ENCODE assay signal across 26 mouse cellular contexts in genomic region chr2:50456654-50457053, GRCm38 (mm10).
DNase-seq lines count a peak whose midpoint lies in the region; ATAC-seq and TF ChIP-seq lines count a peak whose summit lies in the region.
"Had no signal": no experiment of that assay in that cellular context is flagged by ENCODE, and none has a peak within 500 bp of the region (broad histone marks: within the 10 kb centered on the region; RNA-seq: fewer than 3 reads in every experiment).

No protein-coding gene starts in this region.

- H3K4me3 ChIP-seq in intestine, embryonic 15.5 days (replicated peaks), result no peak overlapping the region
- H3K4me3 ChIP-seq in intestine, postnatal 0 days (ENCODE audit: low read depth, low read length), result no peak overlapping the region
- no peak overlapping the region for H3K4me3 ChIP-seq in lung, embryonic 14.5 days (ENCODE audit: low read depth, low read length)
- no peak overlapping the region for H3K4me3 ChIP-seq in forebrain, embryonic 15.5 days
- H3K4me3 ChIP-seq: hindbrain, embryonic 13.5 days; lung, embryonic 15.5 days had no signal

- 0 out of 2 replicates have a peak, but pooled peaks cover 4% of the 10 kb centered on the region for H3K4me1 ChIP-seq in intestine, embryonic 15.5 days (replicated peaks)
- no peaks in the 10 kb centered on the region for H3K4me1 ChIP-seq in intestine, postnatal 0 days (replicated peaks; ENCODE audit: control insufficient read depth, insufficient read depth, low read length)
- H3K4me1 ChIP-seq in lung, embryonic 14.5 days (ENCODE audit: insufficient read depth), result 0 out of 2 replicates have a peak, but pooled peaks cover 2% of the 10 kb centered on the region
- no peaks in the 10 kb centered on the region for H3K4me1 ChIP-seq in forebrain, embryonic 15.5 days
- H3K4me1 ChIP-seq: hindbrain, embryonic 13.5 days; lung, embryonic 15.5 days had no signal

- no peak overlapping the region for H3K9ac ChIP-seq in intestine, embryonic 15.5 days
- H3K9ac ChIP-seq in intestine, postnatal 0 days (ENCODE audit: low read depth, low read length), result no peak overlapping the region
- H3K9ac ChIP-seq in lung, embryonic 14.5 days, result no peak overlapping the region
- H3K9ac ChIP-seq in forebrain, embryonic 15.5 days (replicated peaks), result no peak overlapping the region
- H3K9ac ChIP-seq: hindbrain, embryonic 13.5 days; liver, embryonic 14.5 days; lung, embryonic 15.5 days had no signal

- H3K36me3 ChIP-seq in intestine, embryonic 15.5 days, result no peaks in the 10 kb centered on the region
- H3K36me3 ChIP-seq in intestine, postnatal 0 days (ENCODE audit: control insufficient read depth, insufficient read depth), result no peaks in the 10 kb centered on the region
- H3K36me3 ChIP-seq in lung, embryonic 14.5 days (ENCODE audit: insufficient read depth), result no peaks in the 10 kb centered on the region
- H3K36me3 ChIP-seq in forebrain, embryonic 15.5 days, result no peaks in the 10 kb centered on the region
- H3K36me3 ChIP-seq: hindbrain, embryonic 13.5 days; lung, embryonic 15.5 days had no signal

- H3K4me2 ChIP-seq in intestine, embryonic 15.5 days (replicated peaks), result no peak overlapping the region
- no peak overlapping the region for H3K4me2 ChIP-seq in intestine, postnatal 0 days (replicated peaks; ENCODE audit: low read depth)
- H3K4me2 ChIP-seq in lung, embryonic 14.5 days, result no peak overlapping the region
- no peak overlapping the region for H3K4me2 ChIP-seq in forebrain, embryonic 15.5 days (replicated peaks)
- H3K4me2 ChIP-seq: heart, embryonic 11.5 days; hindbrain, embryonic 13.5 days; lung, embryonic 15.5 days; midbrain, embryonic 11.5 days had no signal

- 55% methylated on average over 1 of the region's 1 CpGs for WGBS in intestine, embryonic 15.5 days
- WGBS in intestine, postnatal 0 days, result 21% methylated on average over 1 of the region's 1 CpGs
- WGBS in lung, embryonic 14.5 days, result 21% methylated on average over 1 of the region's 1 CpGs
- 97% methylated on average over 1 of the region's 1 CpGs for WGBS in forebrain, embryonic 15.5 days

- no peak overlapping the region for H3K27ac ChIP-seq in intestine, embryonic 15.5 days
- H3K27ac ChIP-seq in intestine, postnatal 0 days (ENCODE audit: low read depth, low read length), result no peak overlapping the region
- peak overlapping the region; percentile 21; the same call in 1 of the 2 replicates for H3K27ac ChIP-seq in lung, embryonic 14.5 days (ENCODE audit: low read depth)
- no peak overlapping the region for H3K27ac ChIP-seq in forebrain, embryonic 15.5 days (replicated peaks)
- H3K27ac ChIP-seq: hindbrain, embryonic 13.5 days; liver, embryonic 14.5 days; lung, embryonic 15.5 days had no signal

- H3K9me3 ChIP-seq in intestine, embryonic 15.5 days, result no peaks in the 10 kb centered on the region
- H3K9me3 ChIP-seq in intestine, postnatal 0 days (ENCODE audit: control insufficient read depth), result no peaks in the 10 kb centered on the region
- peaks cover 6% of the 10 kb centered on the region; the same call in 1 of the 2 replicates for H3K9me3 ChIP-seq in lung, embryonic 14.5 days (ENCODE audit: low read depth, low read length)
- H3K9me3 ChIP-seq in forebrain, embryonic 15.5 days, result 0 out of 2 replicates have a peak, but pooled peaks cover 4% of the 10 kb centered on the region

- peak; percentile 43; the same call in 1 of the 2 replicates for ATAC-seq in intestine, embryonic 15.5 days
- no peak for ATAC-seq in intestine, postnatal 0 days
- no peak for ATAC-seq in lung, embryonic 14.5 days (ENCODE audit: insufficient read depth)
- ATAC-seq in forebrain, embryonic 15.5 days (replicated peaks), result no peak
- ATAC-seq: activated CD4-positive, CD25-positive, alpha-beta regulatory T cell, adult 4 months; forebrain, embryonic 14.5 days had no signal

- no peak for TF ChIP-seq CTCF in intestine, postnatal 0 days (IDR thresholded peaks at IDR 0.05; ENCODE audit: low read depth)
- TF ChIP-seq CTCF in lung, embryonic 14.5 days (IDR thresholded peaks at IDR 0.05; ENCODE audit: low read depth), result no peak

- no peaks in the 10 kb centered on the region for H3K27me3 ChIP-seq in intestine, embryonic 15.5 days (replicated peaks)
- H3K27me3 ChIP-seq in intestine, postnatal 0 days (replicated peaks; ENCODE audit: control insufficient read depth, insufficient read depth, low read length), result no peaks in the 10 kb centered on the region
- H3K27me3 ChIP-seq in lung, embryonic 14.5 days (ENCODE audit: insufficient read depth, low read length), result no peaks in the 10 kb centered on the region
- no peaks in the 10 kb centered on the region for H3K27me3 ChIP-seq in forebrain, embryonic 15.5 days
- H3K27me3 ChIP-seq: CH12.LX; hindbrain, embryonic 13.5 days; lung, embryonic 15.5 days had no signal

- DNase-seq in lung, embryonic 14.5 days, result peak; percentile 34
- DNase-seq in lung, adult 18-20 months, result no peak
- DNase-seq in mesoderm, embryonic 11.5 days (ENCODE audit: low read depth, low spot score), result peak; percentile 21
- DNase-seq: adrenal gland, adult 2 months; adrenal gland, postnatal 36 days; cerebellum, adult 8-10 months; cerebellum, postnatal 25 days; gastrocnemius, postnatal 25 days; heart, adult 11 months; heart, postnatal 4 days; kidney, adult 18-20 months; kidney, postnatal 36 days; liver; thymus, adult 2 months; thymus, postnatal 36 days had no signal

Comparison
In these comparisons a context has a peak if more than half of its experiments do, and no peak if none do; other contexts are left out.
1. DNase-seq: peak in lung, embryonic 14.5 days (single experiment) and mesoderm, embryonic 11.5 days (single experiment); none in lung, adult 18-20 months (0 of 2).